Mouse (Mus musculus): Measurements from ENCODE around the gene Dock8. TPM values are rescaled to one million over a fixed set of nuclear protein-coding genes. Genes with fewer than 3 reads are reported as not detected.

Gene Dock8
- 16.1 and 17.8 TPM in 2 replicates for total RNA-seq (2012; rRNA removed)
- polyA plus RNA-seq (2012; ENCODE audit: insufficient read depth in 1 of 2, insufficient read length in 2 of 2, low read depth in 1 of 2, low replicate concordance in 2 of 2, missing spikeins in 1 of 2), result 10 to 100 TPM in 1 of 2 experiments, not detected in 1; 30.1 TPM

DNA sequence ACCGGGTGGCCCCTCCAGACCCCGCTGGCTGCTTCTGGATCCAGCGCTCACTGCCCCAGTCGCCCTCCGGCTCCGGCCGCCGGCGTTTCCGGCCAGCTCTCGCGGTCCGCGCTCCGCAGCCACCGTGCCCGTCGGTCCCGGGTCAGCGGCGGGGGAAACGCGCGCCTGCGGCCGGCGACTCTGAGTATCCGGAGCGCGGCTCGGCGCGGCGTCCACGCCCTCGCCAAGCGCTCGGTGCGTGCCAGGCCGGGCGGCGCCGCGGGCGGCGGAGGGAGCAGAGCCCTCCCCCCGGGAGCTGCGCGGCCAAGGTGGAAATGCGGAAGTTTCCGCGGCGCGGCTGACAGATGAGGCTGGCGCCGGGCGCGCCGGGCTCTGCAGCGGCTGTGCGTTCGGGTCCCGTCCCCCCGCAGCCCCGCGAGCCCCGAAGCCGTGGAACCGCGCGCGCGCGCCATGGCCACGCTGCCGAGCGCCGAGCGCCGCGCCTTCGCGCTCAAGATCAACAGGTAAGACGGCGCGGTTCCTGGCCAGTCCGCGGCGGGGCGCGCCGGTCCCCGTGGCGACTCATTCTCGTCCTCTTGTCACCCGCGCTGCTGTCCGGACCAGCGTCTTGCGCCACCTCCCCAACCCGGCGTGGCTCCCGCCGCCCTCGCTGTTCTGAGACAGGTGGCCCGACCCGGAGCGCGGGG lies at the start of gene Dock8:
Gene Dock8, plus strand, starts transcription at position 334 of the 686 bp plus-strand sequence.
- H3K9me3 ChIP-seq (replicated peaks; ENCODE audit: insufficient read depth, low read length), result no peaks in the 10 kb centered on the region
- no peaks in the 10 kb centered on the region for H3K27me3 ChIP-seq (ENCODE audit: control insufficient read depth in 1 of 2, insufficient read depth in 2 of 2, low read length in 2 of 2)
- peaks cover 12 to 17% of the 10 kb centered on the region in 2 experiments; a peak in 3 of 4 replicates for H3K4me1 ChIP-seq (ENCODE audit: control insufficient read depth in 1 of 2, insufficient read depth in 2 of 2, low read length in 2 of 2)
- H3K79me2 ChIP-seq (ENCODE audit: control insufficient read depth, insufficient read depth, low read length, poor library complexity), result peaks cover 5% of the 10 kb centered on the region
- peak within 1 kb of the TSS; percentile 85 for H3K9ac ChIP-seq (ENCODE audit: control insufficient read depth, low read depth, low read length, poor library complexity, severe bottlenecking)
- peak; percentile 84 for DNase-seq (ENCODE audit: low read depth, low spot score)
- peaks cover 0 to 21% of the 10 kb centered on the region in 2 experiments; a peak in 2 of 4 replicates for H3K36me3 ChIP-seq (ENCODE audit: control insufficient read depth in 1 of 2, insufficient read depth in 2 of 2, low read length in 2 of 2)
- peak within 1 kb of the TSS; percentile 79 for H3K27ac ChIP-seq (ENCODE audit: control insufficient read depth, low read depth, low read length)
- H3K4me3 ChIP-seq (ENCODE audit: control insufficient read depth in 1 of 2, insufficient read depth in 1 of 2, low read depth in 2 of 2, low read length in 2 of 2), result peak within 1 kb of the TSS; percentile 65 to 97
- TF ChIP-seq MYB (IDR thresholded peaks at IDR 0.05; ENCODE audit: low read depth, low read length) (no peak), RCOR1 (IDR thresholded peaks at IDR 0.05; ENCODE audit: low read depth, low read length) (no peak; the same call in 1 of the 2 replicates), TCF12 (IDR thresholded peaks at IDR 0.05; ENCODE audit: low read depth, low read length) (peak; percentile 52; the same call in 1 of the 2 replicates), JUND (IDR thresholded peaks at IDR 0.05; ENCODE audit: low read depth, low read length) (no peak), ZMIZ1 (IDR thresholded peaks at IDR 0.05; ENCODE audit: low read depth, low read length) (peak; percentile 72; the same call in 1 of the 2 replicates), MAFK (IDR thresholded peaks at IDR 0.05; ENCODE audit: borderline replicate concordance, low read depth, low read length) (no peak), EP300 (IDR thresholded peaks at IDR 0.05; ENCODE audit: low read depth in 1 of 2, low read length in 2 of 2) (peak in 1 of 2 experiments; percentile 49; a peak in 2 of 4 replicates), USF1 (IDR thresholded peaks at IDR 0.05; ENCODE audit: low read depth, low read length) (no peak), MAX (IDR thresholded peaks at IDR 0.05; ENCODE audit: low read length) (peak; percentile 64), GABPA (IDR thresholded peaks at IDR 0.05; ENCODE audit: low read depth, low read length) (no peak), KAT2A (conservative IDR thresholded peaks at IDR 0.05; ENCODE audit: low read depth, low read length) (no peak), MXI1 (IDR thresholded peaks at IDR 0.05; ENCODE audit: low read depth, low read length) (peak; percentile 75), POLR2AphosphoS2 (IDR thresholded peaks at IDR 0.05; ENCODE audit: low read length) (no peak; the same call in 1 of the 2 replicates), NRF1 (IDR thresholded peaks at IDR 0.05; ENCODE audit: insufficient read depth, low read depth, low read length, poor library complexity, severe bottlenecking) (peak; percentile 52; the same call in 1 of the 2 replicates), POLR2A (IDR thresholded peaks at IDR 0.05; ENCODE audit: control insufficient read depth in 1 of 2, insufficient read depth in 1 of 2, low read depth in 1 of 2, low read length in 2 of 2, poor library complexity in 1 of 2) (peak in 1 of 2 experiments; percentile 24; a peak in 1 of 4 replicates), ZC3H11A (IDR thresholded peaks at IDR 0.05; ENCODE audit: low read depth, low read length) (no peak), UBTF (IDR thresholded peaks at IDR 0.05; ENCODE audit: borderline replicate concordance, insufficient read depth, low read depth, low read length) (0 out of 2 replicates have a peak, but pooled peaks have one; percentile 80), USF2 (IDR thresholded peaks at IDR 0.05; ENCODE audit: borderline replicate concordance in 1 of 2, insufficient read depth in 1 of 2, low read depth in 1 of 2, low read length in 2 of 2) (no peak), POLR2AphosphoS5 (IDR thresholded peaks at IDR 0.05; ENCODE audit: borderline replicate concordance, low read depth, low read length) (no peak), SMC3 (IDR thresholded peaks at IDR 0.05; ENCODE audit: low read depth, low read length) (no peak), ELF1 (IDR thresholded peaks at IDR 0.05; ENCODE audit: low read depth, low read length) (peak; percentile 76), RAD21 (IDR thresholded peaks at IDR 0.05; ENCODE audit: low read depth, low read length) (no peak), TBP (IDR thresholded peaks at IDR 0.05; ENCODE audit: low read depth, low read length) (no peak), ZNF384 (IDR thresholded peaks at IDR 0.05; ENCODE audit: low read depth, low read length) (no peak), ZKSCAN1 (IDR thresholded peaks at IDR 0.05; ENCODE audit: low read depth, low read length) (no peak), E2F4 (IDR thresholded peaks at IDR 0.05; ENCODE audit: borderline replicate concordance, low read depth, low read length) (no peak), GATA1 (IDR thresholded peaks at IDR 0.05; ENCODE audit: low read depth, low read length) (no peak), ETS1 (IDR thresholded peaks at IDR 0.05; ENCODE audit: low read depth, low read length) (0 out of 2 replicates have a peak, but pooled peaks have one; percentile 19), MAZ (IDR thresholded peaks at IDR 0.05; ENCODE audit: low read depth, low read length) (peak; percentile 71; the same call in 1 of the 2 replicates), SIN3A (IDR thresholded peaks at IDR 0.05; ENCODE audit: low read length) (no peak), TAL1 (IDR thresholded peaks at IDR 0.05; ENCODE audit: low read length) (no peak), CHD2 (IDR thresholded peaks at IDR 0.05; ENCODE audit: low read length) (no peak), HCFC1 (IDR thresholded peaks at IDR 0.05; ENCODE audit: low read depth, low read length) (0 out of 2 replicates have a peak, but pooled peaks have one; percentile 20), BHLHE40 (IDR thresholded peaks at IDR 0.05; ENCODE audit: borderline replicate concordance, low read depth, low read length) (peak; percentile 38; the same call in 1 of the 2 replicates), NELFE (IDR thresholded peaks at IDR 0.05; ENCODE audit: low read depth, low read length) (peak; percentile 64)

All from MEL (cell line).